Mouse (Mus musculus) heart, postnatal 0 days (tissue): ENCODE measurements around the gene Spata31d1d. TPM values are rescaled to one million over a fixed set of nuclear protein-coding genes. Genes with fewer than 3 reads are reported as not detected.
"Not testable (repeated sequence)": the region's sequence is repeated elsewhere in the genome, so short reads cannot be mapped to it uniquely, and the experiment has no call there.

Source experiments
- ATAC-seq: fragments of 200-750 bp; cut with Nextera tagmentation; 2 replicates; pipeline ENCODE4 v1.8.0; 2017; ENCODE audit warnings: low read depth, moderate number of reproducible peaks, moderate library complexity; ENCODE audit not compliant: insufficient read depth
- DNase-seq: peaks from one replicate; pipeline ENCODE4 v3.0.0-alpha.2; 2016; ENCODE audit warnings: low spot score
- H3K27ac ChIP-seq: fragments of 300-500 bp; sonication (generic); 2 replicates; pipeline ENCODE4 v1.5.1; 2014; ENCODE audit warnings: low read depth, mild to moderate bottlenecking
- H3K27me3 ChIP-seq: fragments of 300-500 bp; sonication (generic); 2 replicates; pipeline ENCODE4 v1.6.1; 2014; ENCODE audit warnings: low read length, mixed read lengths; ENCODE audit not compliant: control insufficient read depth, insufficient read depth
- H3K36me3 ChIP-seq: fragments of 300-500 bp; sonication (generic); replicated peaks from 2 replicates; pipeline ENCODE4 v1.6.1; 2014; ENCODE audit warnings: low read length, mixed read lengths; ENCODE audit not compliant: control insufficient read depth, insufficient read depth
- H3K4me1 ChIP-seq: fragments of 300-500 bp; sonication (generic); 2 replicates; pipeline ENCODE4 v1.6.1; 2014; ENCODE audit warnings: antibody characterized with exemption; ENCODE audit not compliant: control insufficient read depth, insufficient read depth
- H3K4me2 ChIP-seq: fragments of 300-500 bp; sonication (generic); 2 replicates; pipeline ENCODE4 v1.6.1; 2014; ENCODE audit warnings: low read depth, mild to moderate bottlenecking, low read length, moderate library complexity
- H3K4me3 ChIP-seq: fragments of 300-500 bp; sonication (generic); 2 replicates; pipeline ENCODE4 v1.5.1; 2014; ENCODE audit warnings: low read depth, low read length
- H3K9ac ChIP-seq: fragments of 300-500 bp; sonication (generic); replicated peaks from 2 replicates; pipeline ENCODE4 v1.6.1; 2014; ENCODE audit warnings: low read depth, low read length, mixed read lengths
- H3K9me3 ChIP-seq: fragments of 300-500 bp; sonication (generic); replicated peaks from 2 replicates; pipeline ENCODE4 v1.6.1; 2016; ENCODE audit warnings: low read length; ENCODE audit not compliant: control insufficient read depth
- CTCF ChIP-seq: IDR thresholded peaks from 2 replicates; pipeline ENCODE4 v1.5.1; 2016; ENCODE audit warnings: antibody characterized with exemption, control low read depth, low read depth
- EP300 ChIP-seq: IDR thresholded peaks from 2 replicates; pipeline ENCODE4 v1.6.1; 2016; ENCODE audit warnings: antibody characterized with exemption, low read depth
- WGBS: fragments of 180-500 bp; shearing (Covaris S2); extraction: QIAGEN DNeasy Blood & Tissue Kit; methylation state at CpG from one replicate; pipeline ENCODE4 v1.1.7; 2014; 5-methylcytosine and 5-hydroxymethylcytosine counted together
- polyA plus RNA-seq: library from polyadenylated mRNA; unstranded; fragments of >200 nt; fragmentation: Nextera tagmentation; extraction: Ambion mirVana; gene quantifications from 2 replicates; pipeline ENCODE4 v1.2.1, GENCODE M21; 2015
- total RNA-seq: library from RNA; depleted of rRNA; stranded (reverse); fragments of >200 nt; gene quantifications from 2 replicates; pipeline ENCODE4 v1.2.3, GENCODE M21; 2014; ENCODE audit warnings: low replicate concordance

Spata31d1d gene
- total and polyA plus RNA-seq, 2 experiments from 2014 or later, result not detected

DNA sequence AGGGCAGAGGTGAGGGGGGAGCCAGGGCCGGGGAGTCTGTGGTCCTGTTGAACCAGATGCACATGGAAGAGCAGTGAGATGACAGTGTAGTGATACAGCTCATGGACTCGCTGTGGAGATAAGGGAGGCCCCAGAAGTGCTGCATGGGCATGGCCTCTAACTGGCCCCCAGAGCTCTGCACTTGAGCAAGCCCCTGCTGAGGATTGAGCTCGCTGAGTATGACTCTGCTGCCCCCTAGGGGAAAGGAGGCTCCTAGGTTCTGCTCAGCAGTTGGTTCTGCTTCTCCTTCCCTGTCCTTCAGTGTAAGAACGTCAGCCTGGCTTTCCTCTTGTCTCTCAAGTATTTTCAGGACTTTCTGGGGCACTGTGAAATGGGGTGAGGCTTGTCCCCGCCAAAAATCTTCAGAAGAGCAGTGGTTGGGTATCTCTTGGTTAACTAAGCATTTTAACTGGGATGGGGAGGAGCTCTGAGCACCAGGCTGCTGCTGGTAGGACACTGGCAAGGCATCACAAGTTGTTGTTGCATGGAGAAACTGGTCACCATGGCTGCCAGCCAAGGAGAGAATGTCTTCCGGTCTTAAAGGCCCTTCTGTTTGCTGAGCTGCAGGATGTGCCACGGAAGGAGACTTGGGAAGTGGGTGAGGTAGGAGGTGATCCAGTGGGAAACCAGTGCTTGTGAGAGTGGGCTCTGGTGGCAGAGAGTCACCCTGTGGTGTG, 3.0 kb downstream of the Spata31d1d start:
- DNase-seq (peak; percentile 89), ATAC-seq (peak; percentile 87)
- Histone ChIP-seq H3K9me3 (no peaks in the 10 kb centered on the region), H3K27ac (no peak overlapping the region), H3K36me3 (no peaks in the 10 kb centered on the region), H3K4me3 (no peak overlapping the region), H3K4me1 (no peaks in the 10 kb centered on the region; the same call in 1 of the 2 replicates), H3K27me3 (0 out of 2 replicates have a peak, but pooled peaks cover 3% of the 10 kb centered on the region), H3K9ac (no peak overlapping the region), H3K4me2 (no peak overlapping the region)
- 15% methylated on average over 7 of the region's 7 CpGs for WGBS
- TF ChIP-seq CTCF, result peak; percentile 98
- TF ChIP-seq EP300, result no peak

DNA sequence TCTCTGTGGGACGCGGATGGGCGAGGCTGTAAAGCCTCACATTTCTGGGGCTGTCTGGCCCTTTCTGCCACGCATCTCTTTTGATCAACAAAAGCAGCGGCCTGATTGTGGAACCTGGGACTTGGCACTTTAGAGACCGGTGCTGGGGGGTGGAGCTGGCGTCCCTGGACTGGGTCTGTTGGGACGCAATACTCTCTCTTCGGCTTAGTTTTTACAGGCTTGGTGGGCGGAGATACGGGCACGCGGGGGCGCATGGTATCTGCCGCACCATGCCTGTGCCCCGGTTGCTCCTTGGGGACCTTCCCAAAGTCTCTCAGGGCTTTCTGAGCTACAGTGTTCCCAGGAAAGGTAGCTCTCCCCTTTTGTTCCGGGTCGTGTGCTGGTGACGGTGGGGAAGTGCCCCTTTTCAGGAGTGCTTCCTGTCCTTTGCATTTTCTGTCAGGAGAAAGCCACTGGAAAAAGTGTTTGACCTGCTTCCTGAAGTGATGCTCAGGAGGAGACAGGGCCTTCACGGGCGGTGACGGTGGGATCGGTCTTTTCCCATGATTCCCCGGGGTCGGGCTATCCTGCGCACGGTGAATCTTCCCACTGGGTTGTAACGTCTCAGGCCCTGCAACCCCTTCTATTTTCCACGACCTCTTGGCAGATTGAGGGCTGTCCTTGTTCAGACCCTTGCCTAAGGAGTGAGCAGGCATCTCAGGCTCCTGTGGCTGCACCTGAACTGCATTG, 5.2 kb downstream of the Spata31d1d start:
- Histone ChIP-seq H3K4me2 (peak overlapping the region; percentile 42), H3K36me3 (no peaks in the 10 kb centered on the region), H3K9ac (0 out of 2 replicates have a peak overlapping the region, but pooled peaks have one; percentile 19), H3K9me3 (no peaks in the 10 kb centered on the region), H3K4me3 (peak overlapping the region; percentile 6; the same call in 1 of the 2 replicates), H3K27me3 (0 out of 2 replicates have a peak, but pooled peaks cover 3% of the 10 kb centered on the region), H3K27ac (no peak overlapping the region), H3K4me1 (no peaks in the 10 kb centered on the region; the same call in 1 of the 2 replicates)
- DNase-seq (no peak), ATAC-seq (no peak)
- 25% methylated on average over 29 of the region's 29 CpGs for WGBS
- no peak for TF ChIP-seq EP300
- no peak for TF ChIP-seq CTCF

DNA sequence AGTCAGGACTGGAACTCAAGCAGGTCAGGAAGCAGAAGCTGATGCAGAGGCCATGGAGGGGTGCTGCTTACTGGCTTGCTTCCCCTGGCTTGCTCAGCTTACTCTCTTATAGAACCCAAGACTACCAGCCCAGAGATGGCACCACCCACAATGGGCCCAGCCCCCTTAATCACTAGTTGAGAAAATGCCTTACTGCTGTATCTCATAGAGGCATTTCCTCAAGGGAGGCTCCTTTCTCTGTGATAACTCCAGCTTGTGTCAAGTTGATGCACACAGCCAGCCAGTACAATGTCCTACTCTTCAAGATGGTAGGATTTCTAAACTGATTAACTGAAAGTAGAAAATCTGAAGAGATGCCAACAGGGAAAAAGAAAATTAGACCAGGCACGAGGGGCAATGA, 9.5 kb downstream of the Spata31d1d start:
- H3K36me3 ChIP-seq, H3K27ac ChIP-seq, H3K9ac ChIP-seq, H3K4me1 ChIP-seq, H3K27me3 ChIP-seq, H3K4me3 ChIP-seq, H3K4me2 ChIP-seq, H3K9me3 ChIP-seq, ATAC-seq, DNase-seq: not testable (repeated sequence)
- WGBS, result 67% methylated on average over 1 of the region's 1 CpGs

DNA sequence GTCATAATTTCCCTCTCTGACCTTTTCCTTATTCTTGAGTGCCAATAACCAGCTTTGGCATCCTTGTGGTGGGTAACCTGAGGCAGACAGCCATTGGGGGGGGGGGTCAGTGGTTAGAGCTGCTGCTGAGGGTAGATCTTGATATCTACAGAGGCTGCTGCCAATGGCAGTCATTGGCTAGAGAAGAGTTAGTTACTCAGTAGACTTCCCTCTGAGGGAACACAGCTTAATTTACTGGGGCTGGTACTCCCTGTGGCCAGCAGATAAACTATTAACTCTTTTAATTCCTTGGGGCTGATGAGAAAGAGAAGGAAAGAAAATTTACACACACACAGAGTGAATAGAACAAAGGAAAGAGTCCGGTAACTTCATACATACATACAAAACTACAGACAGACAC, 12.1 kb downstream of the Spata31d1d start:
- Histone ChIP-seq H3K4me3 (no peak overlapping the region), H3K9me3 (no peaks in the 10 kb centered on the region), H3K36me3 (no peaks in the 10 kb centered on the region), H3K4me2 (no peak overlapping the region), H3K4me1 (no peaks in the 10 kb centered on the region), H3K9ac (no peak overlapping the region), H3K27ac (no peak overlapping the region), H3K27me3 (no peaks in the 10 kb centered on the region)
- DNase-seq (no peak), ATAC-seq (no peak)
- TF ChIP-seq EP300, result no peak
- no peak for TF ChIP-seq CTCF
- WGBS, result 89% methylated on average over 1 of the region's 1 CpGs

DNA sequence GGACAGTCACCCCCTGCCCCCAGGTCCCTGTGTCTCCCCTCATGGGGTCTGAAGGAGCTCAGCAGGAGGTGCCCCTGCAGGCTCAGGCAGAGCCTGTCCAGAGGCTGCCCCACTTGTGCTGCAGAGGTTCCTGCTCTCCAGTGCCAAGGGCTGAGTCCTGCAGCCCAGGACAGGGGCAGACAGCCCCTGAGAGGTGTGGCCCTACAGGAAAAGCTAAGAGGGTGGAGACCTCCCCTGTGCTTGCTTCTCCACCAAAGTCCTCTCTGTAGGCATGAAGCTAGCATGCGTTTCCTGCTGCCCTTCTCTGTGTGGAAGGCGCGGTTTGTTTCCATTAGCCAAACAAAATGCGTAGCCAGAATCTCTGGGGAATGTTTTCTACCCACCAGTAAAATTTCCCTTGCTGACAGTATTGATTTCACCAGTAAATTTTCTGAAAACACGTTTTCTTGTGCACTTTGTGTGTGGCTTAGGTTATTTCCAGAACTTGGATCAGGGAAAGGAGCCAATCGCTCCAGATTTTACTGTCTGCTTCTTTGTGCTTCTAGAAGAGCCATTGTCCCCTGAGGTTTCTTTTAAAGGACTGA, 12.6 kb downstream of the Spata31d1d start:
- DNase-seq (peak; percentile 32), ATAC-seq (peak; percentile 51; the same call in 1 of the 2 replicates)
- not testable (repeated sequence) for H3K4me3 ChIP-seq, H3K9ac ChIP-seq, H3K27ac ChIP-seq, H3K27me3 ChIP-seq, H3K9me3 ChIP-seq, H3K36me3 ChIP-seq, H3K4me2 ChIP-seq, H3K4me1 ChIP-seq
- 36% methylated on average over 6 of the region's 6 CpGs for WGBS
